Mouse (Mus musculus) heart, adult 18-20 months (tissue): ENCODE results near the gene Zdhhc14. TPM values are rescaled to one million over a fixed set of nuclear protein-coding genes. Genes with fewer than 3 reads are reported as not detected.

ENCODE experiments used
- DNase-seq, 2 experiments: peaks; one replicate each; pipeline ENCODE4 v3.0.0; 2021 to 2022; ENCODE audit warnings: mixed read lengths in 1 of 2
- total RNA-seq, 2 experiments: library from RNA; stranded (reverse); gene quantifications; 2 replicates each; pipeline ENCODE4 v1.2.3; 2021

Zdhhc14 gene
- total RNA-seq, 2 experiments from 2014 or later, result 4.5 to 5.7 TPM

DNA sequence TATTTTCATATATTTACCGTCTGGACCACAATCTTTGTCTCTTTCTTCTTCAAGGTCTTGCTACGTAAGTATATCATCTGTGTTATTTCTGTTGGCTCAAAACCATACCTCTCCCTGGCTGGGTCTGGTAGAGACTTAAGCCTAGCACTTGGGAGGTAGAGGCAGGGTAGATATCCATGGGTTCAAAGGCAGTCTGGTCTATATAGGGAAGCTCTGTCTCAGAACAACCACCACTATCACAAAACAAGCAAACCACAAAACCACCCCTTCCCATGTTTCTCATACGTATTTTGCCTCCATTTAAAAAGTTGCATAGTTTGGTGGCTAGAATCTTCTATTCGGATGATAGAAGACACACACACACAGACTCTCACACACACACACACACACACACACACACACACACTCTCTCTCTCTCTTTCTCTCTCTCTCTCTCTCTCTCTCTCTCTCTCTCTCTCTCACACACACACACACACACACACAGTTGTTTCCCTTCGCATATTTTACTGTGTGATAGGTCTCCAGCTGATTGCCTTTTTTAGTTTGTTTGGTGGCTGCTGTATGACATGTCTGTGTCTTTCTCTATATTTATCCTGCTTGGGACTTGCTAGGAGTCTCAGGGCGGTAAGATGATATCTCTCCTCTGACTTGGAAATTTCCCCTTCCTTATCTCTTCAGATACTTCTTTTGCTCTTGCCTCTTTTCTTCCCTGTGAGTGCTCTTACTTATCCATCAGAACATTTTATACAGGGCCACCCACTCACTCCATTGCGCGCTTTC, 11.8 kb downstream of the Zdhhc14 start:
- no peak for DNase-seq

DNA sequence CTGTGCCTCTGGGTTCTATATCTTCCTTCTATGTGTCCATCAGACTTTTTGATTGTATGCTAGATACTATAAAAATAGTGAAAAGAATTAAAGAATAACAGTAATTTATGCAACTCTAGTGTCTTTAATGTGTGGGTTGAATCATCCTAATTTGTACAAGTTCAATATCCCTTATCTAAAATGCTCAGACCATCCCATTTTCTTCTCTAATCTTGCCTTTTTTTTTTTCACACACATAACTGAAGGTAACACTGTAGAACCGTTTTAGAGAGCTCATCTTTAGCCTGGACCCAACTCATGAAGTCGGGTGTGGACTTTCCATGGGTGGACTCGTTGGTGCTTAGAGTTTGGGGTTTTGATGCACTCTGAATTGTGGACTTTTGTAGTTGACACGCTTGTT, 12.6 kb downstream of the Zdhhc14 start:
- no peak for DNase-seq

- DNase-seq, result no peak
Measured at GRCm38 (mm10) chr17:5506553-5506952, 14.2 kb downstream of the Zdhhc14 start.

DNA sequence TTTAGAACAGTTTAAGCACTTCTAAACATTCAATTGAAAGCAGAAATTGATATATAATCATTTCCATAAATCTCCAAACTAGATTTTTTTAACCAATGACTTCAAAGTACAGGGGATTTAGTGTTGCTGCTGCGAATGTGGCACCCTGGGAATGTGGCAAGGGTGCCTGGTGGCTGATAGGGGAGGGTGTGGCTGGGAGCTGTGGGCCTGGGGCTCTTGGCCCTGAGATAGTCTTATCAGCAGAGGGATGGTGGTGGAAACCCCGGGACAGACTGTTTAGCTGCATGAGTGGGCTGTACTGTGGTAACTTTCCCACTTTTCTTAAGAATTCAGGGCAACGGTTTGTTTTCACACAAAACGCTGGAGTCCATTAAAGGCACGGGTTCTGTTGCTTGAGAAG, 14.6 kb downstream of the Zdhhc14 start:
- no peak for DNase-seq

GRCm38 (mm10) chr17:5508030-5508429, 15.7 kb downstream of the Zdhhc14 start:
- no peak for DNase-seq

- DNase-seq, result no peak
Measured at GRCm38 (mm10) chr17:5510564-5510963, 18.2 kb downstream of the Zdhhc14 start.

DNA sequence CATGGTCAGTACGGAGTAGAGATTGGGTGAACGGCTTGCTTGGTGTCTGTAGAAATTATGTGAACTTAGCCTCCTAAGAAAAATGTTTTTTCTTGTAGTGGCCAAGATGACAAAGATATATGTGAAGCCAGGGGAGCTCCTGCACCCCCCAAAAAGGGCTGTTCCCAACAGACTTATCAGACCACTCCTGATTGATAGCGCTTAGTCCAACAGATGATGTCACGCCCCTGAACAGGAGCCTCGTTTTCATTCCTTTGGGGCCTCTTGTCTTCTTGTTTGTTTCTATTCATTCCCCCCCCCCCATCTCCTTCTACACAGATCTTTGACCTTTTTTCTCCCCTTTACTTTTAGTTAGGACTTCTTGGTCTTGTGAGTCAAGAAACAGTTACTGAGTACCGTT, 19.4 kb downstream of the Zdhhc14 start:
- DNase-seq, result no peak

DNA sequence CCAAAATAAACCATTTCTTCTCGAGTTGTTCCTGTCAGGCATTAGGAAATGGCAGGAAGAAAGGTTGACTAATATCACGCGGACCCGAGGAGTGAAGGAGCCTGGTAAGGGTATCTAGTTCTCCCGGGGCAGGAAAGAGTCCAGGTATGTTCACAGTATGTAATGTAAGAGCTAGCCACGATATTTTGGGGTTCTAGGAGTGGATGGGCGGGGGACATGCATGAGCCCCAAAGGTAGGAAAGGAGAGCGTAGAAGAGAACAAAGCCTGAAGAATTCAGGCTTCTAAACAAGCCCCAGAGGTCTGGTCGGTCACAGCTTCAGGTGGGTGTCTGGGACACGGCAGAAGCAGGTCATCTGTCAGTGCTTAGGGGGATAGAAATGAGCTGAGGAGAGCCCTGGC, 27.1 kb downstream of the Zdhhc14 start:
- no peak for DNase-seq

DNA sequence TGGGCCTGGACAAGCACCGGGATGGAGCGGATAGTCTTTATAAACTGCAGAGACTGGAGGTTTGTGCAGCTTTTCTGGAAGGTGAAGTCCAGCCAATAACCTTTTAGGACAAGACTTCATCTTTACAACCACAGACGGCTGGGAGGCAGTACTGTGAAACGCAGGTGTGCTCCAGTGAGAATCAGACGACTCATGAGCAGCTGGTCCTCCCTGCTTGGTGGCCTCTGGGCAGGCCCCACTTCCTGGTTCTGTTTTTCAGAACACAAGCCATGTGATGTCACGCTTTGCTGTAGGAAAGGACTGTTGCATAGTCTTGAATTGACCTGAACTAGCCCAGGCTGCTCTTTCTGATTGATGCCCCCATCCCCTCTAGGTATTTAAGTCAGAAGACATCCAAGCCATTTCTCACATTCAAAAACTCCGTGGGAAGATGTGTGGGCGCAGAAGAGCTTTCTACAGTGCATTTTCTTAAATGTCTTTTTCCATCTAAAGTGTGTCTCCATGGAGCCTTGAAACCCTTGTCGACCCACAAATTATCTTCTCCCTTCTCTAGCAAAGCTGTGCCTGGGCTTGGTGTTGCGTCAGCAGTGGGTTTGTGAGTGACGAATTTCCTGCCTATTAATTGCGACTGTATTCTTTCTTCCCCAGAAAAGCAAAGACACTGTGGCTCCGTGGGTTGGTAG, 27.7 kb downstream of the Zdhhc14 start:
- no peak for DNase-seq

DNA sequence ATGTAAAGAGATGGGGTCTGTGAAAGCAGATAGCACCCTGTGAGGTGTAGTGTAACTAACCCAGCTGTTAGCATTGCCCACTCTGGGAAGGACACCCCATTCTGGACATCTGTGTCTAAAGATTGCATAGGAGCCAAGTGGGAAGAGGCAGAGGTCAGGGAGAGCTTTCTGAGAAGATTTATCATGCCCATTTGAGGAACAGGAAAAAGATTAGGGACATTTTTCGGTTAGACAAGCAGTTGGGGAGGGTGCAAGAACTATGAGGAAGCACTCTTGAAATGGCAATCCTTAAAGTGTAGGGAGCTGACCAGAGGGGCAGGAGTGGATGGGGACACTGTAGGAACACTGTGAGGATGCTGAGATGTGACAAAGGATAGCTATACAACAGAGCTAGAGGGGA, 29.2 kb downstream of the Zdhhc14 start:
- no peak for DNase-seq

DNA sequence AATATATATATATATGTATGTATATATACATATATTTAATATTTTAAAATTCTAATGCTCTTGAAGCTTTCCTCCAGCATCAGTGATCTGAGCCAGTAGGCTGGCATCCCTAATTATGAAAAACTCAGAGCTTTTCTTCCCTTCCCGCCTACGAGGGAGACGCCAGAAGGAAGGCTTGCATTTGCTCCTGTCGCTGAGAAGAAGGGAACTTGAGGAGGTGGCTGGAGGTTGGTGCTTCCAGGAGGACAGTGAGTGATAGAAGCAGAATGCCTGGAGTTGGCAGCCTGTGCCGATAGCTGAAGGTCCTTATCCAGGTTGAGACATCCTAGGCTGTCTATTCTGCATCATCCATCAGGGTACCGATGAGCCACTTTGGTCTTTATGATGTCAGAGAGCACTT, 37.2 kb downstream of the Zdhhc14 start:
- no peak for DNase-seq

GRCm38 (mm10) chr17:5532816-5533215, 40.5 kb downstream of the Zdhhc14 start:
- no peak for DNase-seq

DNA sequence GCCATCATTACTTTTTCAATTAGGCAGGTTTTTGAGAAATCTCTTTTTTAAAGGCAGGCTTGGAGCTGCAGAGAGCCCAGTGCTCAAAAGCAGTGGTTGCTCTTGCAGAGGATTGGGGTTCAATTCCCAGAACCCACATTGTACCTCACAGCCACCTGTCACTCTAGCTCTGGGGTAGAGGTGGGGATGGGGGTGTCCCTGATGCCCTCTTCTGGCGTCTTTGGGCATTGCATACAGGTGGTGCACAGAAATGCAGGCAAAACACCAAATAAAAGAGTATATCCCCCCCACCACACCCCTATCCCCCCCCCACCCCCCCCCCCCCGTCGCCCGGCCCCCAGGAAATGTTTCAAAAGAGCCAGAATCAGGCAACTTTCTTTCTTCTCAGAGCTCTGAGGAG, 43.0 kb downstream of the Zdhhc14 start:
- no peak for DNase-seq

DNA sequence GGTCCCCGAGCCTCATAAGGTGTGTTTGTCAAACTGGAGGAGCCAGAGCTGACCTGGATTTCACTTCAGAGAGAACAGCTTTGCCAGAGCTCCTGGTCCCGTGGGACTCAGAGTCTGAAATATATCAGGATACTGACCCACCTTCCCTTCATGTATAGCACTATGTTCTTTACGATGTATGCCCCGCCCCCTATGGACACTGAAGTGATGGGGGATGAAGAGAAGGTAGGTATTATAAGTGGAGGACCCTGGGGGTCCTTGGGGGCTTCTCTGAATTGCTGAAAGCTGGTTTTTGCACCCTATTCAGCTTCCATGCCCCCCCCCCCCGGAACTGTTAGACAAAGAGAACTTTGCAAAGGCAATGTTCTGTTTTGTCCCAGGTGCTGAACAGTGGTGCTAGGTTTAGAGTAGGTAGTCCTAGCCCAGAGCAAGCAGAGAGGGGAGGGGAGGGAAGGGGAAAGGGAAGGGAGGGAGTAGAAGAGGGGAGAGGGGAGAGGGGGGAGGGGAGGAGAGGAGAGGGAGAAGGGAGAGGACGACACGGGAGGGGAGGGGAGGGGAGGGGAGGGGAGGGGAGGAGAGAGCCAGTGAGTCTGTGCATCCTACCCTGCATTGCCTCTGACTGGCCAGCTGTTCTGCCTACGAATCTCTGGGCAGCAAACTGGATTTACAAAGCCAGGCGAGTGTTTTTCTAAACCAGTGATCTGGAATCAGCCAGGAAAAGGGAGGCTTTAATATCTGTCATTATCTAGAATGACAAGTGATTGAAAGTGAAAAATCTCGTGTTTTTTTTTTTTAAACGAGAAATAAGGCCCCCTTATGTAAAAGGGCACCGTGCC, 44.1 kb downstream of the Zdhhc14 start:
- DNase-seq, result no peak

GRCm38 (mm10) chr17:5537095-5537575, 44.8 kb downstream of the Zdhhc14 start:
- no peak for DNase-seq

GRCm38 (mm10) chr17:5542177-5542576, 49.8 kb downstream of the Zdhhc14 start:
- no peak for DNase-seq

- DNase-seq, result no peak
Measured at GRCm38 (mm10) chr17:5544065-5544464, 51.7 kb downstream of the Zdhhc14 start.

GRCm38 (mm10) chr17:5545065-5545464, 52.7 kb downstream of the Zdhhc14 start:
- no peak for DNase-seq

DNA sequence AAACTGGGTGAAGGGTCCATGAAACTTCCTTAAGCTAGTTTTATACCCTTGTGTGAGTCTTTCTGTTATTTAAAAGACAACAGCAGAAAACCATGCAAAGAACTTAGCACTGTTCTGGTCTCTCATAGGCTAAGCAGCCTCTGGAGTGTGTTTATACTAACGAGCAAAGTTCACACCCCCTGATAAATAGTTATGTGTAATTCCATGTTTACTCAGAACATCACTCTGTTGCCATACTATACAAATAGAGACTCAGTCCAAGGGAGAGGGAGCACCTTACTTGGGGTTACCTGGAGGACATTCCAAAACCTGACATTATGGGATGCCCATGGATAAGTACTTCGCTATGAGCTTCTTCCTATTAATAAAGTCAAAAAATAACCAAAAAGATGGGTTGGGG, 56.2 kb downstream of the Zdhhc14 start:
- DNase-seq, result no peak

GRCm38 (mm10) chr17:5549460-5549859, 57.1 kb downstream of the Zdhhc14 start:
- DNase-seq, result no peak

GRCm38 (mm10) chr17:5550444-5550843, 58.1 kb downstream of the Zdhhc14 start:
- DNase-seq, result peak in 1 of 2 experiments; percentile 31

GRCm38 (mm10) chr17:5551136-5551535, 58.8 kb downstream of the Zdhhc14 start:
- no peak for DNase-seq
